Mouse (Mus musculus) cerebral cortex, adult 2 months (tissue): ENCODE measurements around the gene Akr1c20.

Experiments
- WGBS: fragments of 180-500 bp; shearing (Covaris S2); methylation state at CpG from one replicate; pipeline ENCODE4 v1.1.7; 2018; 5-methylcytosine and 5-hydroxymethylcytosine counted together

The Akr1c20 gene

GRCm38 (mm10) chr13:4523201-4523838 is at the start of gene Akr1c20:
TSS of gene Akr1c20 (minus strand) at chr13:4523345.
- WGBS: 85% methylated on average over 2 of the region's 2 CpGs

GRCm38 (mm10) chr13:4565996-4566395 is 42.9 kb upstream of the Akr1c20 start:
- 91% methylated on average over 2 of the region's 2 CpGs for WGBS

- 66% methylated on average over 1 of the region's 1 CpGs for WGBS
These were observed 36.0 kb upstream of the Akr1c20 start for GRCm38 (mm10) chr13:4559143-4559542.

DNA sequence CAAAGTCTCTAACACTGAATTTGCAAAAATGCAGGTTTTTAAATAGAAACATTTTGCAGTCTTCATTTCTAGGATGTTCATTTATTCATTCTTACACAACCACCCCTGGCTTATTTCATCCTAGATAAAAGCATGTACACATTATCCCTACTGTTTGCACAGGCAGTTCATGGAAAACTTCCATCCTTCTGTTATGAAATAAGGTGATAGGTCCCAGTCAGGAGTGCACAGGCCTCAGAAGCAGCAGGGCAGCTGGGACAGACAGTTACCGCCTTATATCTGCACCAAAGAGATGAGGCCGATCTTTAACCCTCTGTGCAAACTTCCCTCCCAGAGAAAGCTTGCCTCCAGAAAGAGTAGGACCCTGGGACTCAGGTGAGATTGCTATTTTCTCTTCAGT is 8.3 kb downstream of the Akr1c20 start:
- WGBS: 88% methylated on average over 2 of the region's 2 CpGs

DNA sequence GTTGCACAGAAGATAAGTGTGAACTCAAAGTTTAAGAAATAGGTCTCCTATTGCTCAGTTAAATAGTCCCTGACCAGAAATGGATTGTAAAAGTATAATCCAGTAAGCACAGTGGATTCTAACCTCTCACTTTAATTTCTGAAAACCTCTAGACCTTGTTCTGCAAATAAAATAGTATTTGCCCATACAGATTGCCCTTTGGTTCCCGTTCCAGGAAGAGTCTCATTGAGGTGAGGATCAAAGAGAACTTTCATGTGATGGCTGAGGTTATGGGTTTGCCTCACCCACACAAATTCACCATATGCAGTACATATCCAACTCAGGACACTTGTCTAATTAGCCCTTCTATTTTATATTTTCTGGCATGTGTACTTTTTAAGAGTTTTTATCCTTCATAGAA is 55.2 kb downstream of the Akr1c20 start:
- 79% methylated on average over 1 of the region's 1 CpGs for WGBS

GRCm38 (mm10) chr13:4465641-4466040 is 57.5 kb downstream of the Akr1c20 start:
- 96% methylated on average over 2 of the region's 2 CpGs for WGBS
